Mouse (Mus musculus): ENCODE data around the gene Tmem233.

The Tmem233 gene

DNA sequence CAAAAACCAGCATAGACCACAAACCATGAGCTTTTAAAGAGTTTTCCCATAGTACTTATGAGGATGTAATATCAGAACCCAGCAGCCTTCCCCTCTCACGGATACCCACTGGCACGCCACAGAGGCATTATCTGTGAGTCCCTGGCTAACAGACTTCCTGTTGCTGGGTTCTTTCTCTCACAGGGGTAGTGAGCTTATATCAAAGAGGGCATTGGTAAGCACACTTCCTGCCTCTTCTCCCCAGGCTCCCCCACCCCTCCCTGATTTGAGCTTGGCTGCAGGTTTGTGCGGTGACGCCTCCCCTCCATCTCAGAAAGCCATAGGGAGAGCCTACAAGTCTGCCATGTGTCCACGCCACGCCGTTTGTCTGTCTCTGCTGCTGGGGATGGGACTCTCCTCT is 54.0 kb downstream of the Tmem233 start:
- peak; percentile 99 for DNase-seq (ENCODE audit: low read depth)

DNA sequence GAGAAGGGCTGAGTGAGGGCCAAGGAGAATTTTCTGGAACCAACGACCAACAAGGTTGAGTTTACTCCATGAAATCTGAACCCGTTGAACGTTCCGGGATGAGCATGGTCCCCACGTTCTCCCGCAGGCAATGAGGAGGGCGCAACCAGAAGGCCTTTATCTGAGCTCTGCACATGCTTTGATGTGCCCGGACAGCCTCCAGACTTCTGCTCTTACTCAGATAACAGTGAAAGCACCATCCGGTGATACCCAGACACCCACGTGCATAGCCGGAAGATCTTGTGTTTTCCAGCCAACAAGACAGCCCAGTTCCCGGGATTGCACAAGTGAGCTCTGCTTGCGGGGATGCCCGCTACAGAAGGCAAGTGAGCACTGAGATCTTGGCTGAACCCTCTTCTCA is 56.5 kb downstream of the Tmem233 start:
- DNase-seq (ENCODE audit: low read depth) = peak; percentile 42

DNA sequence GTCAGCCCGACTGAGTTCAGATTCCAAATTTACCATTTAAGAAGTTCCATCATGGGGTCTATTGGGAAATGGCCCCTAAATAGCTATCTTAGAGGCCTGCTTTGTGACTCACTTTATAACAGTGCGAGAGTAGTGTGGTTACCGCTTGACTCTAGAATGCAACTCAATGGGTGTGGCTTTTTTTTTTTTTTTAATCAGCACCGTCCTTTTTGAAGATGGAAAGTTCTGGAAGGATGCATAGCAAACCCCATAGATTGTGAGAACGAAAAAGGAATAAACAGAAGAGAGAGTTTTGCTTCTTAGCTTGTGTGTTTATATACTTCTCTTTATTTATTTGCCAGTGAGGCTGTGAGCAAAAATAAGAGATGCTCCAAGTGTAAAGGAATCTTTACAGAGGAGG is 56.9 kb downstream of the Tmem233 start:
- peak; percentile 42 for DNase-seq (ENCODE audit: low read depth)

DNA sequence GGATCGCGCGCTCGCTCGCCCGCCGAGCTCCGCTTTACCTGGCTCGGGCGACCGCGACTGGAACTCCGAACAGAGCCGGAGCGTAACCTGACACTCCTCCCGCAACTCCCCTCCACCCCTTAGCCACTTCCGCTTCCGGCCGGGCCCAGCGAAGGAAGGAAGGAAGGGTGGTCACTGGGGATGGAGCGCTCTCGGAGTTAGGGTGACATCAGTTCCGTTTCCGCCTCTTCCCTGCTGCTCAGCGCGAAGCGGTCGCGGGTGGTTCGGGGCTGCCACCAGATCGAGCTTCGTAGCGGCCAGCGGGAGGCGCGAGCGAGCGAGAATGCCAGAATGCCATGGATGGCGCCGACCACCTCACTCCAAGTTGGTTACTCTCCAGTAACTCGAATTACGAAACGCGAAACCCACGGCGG is 58.7 kb downstream of the Tmem233 start, which contains the start of gene Prkab1:
Gene Prkab1 (minus strand): TSS at position 182 of the 413 bp plus-strand sequence.
- peak; percentile 98 for DNase-seq (ENCODE audit: low read depth)

DNA sequence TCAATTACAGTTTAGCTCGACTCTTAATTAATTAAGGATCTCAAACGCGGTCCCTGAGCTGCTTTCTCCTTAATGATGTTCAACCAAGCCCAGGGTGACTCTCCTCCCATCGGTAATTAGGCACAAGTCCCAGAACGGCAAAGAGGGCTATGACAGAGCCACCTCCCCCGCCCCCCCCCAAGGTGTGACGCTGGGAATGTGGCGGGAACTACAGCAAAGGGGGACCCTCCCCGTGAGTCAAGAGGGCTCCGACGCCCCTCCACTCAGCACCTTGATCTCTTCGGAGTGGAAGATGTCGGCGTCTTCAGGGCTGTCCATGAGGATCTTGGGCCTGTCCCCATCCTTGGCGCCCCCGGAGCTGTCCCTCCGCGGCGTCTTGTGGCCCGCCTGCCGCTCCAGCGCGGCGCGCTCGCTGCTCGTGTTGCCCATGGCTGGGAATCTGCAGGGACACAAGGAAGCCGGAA is 59.2 kb downstream of the Tmem233 start:
- peak; percentile 57 for DNase-seq (ENCODE audit: low read depth)

DNA sequence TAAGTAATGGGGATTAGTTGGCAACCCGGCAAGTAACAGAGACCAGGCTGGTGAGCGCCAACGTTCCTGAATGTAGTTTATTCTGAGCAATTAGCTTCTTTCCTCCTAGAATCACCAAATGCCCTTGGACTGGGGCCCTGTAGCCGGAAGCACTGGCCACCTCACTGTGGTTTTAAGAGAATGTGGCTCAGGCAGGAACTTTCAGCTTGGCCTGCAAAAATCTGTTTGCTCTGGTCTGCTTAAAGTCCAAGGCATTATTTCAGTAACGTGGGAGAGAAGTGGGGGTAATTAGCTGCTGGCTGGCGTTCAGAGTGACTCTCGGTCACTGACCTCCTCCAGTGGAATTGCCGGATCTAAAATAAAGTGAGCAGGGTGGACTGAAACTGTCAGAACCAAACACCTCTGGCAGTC is 59.8 kb downstream of the Tmem233 start:
- peak; percentile 86 for DNase-seq (ENCODE audit: low read depth)

DNA sequence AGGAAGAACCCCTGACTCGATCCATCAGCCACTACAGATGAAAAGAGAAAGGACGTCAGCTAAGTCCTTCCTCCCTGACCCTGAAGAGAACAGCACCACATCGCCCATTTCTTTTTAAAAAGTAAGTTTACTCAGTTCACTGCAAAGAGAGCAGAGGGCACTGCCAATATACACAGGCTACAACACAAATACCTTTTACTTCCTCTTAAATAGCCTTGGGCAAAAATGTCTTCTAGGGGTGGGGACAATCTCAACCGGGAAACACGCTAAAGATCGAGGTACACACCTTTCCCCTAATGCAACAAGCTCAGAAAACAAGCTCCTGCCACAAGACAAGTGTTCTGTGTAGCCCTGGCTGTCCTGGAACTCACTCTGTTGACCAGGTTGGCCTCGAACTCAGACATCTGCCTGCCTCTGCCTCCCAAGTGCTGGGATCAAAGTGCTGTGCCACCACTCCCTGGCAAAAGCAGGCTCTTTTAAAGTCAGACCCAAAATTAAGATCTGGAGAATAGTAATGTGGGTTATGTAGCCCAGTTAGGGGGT is 60.3 kb downstream of the Tmem233 start:
- peak; percentile 46 for DNase-seq (ENCODE audit: low read depth)

DNA sequence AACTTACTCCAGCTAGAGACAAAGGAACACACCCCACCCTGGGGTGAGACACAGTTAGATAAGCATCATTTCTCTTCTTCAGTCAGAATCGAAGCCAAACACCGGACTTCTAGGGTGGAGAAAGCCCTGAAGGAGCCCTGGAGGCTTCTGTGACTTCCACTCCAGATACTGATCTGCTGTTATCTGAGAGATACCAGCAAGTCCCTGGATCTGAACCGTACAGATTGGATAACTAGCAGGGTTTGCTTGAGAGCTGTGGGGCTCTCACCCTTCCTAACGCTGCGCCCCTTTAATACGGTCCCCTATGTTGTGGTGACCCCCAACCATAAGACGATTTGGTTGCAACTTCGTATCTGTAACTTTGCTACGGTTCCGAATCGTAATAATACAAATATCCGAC is 60.9 kb downstream of the Tmem233 start:
- no peak for DNase-seq (ENCODE audit: low read depth)

DNA sequence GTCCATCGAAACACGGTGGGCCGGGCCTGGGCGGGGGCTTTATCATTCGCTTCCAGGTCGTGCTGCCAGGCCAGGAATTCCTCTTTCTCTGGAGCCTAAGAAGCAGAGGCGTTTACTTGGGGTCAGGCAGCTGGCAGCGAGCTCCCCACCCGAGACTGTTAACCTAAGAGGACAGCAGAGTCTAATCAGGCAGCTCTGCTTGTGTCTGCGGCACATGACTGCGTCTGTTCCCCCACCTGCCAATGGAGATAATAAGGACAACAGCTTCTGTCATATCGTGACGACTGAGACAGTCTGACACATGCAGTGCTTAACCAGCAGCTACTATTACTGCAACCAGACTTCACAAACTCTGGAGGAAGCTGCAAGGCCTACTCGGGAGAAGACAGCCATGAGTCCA is 61.5 kb downstream of the Tmem233 start:
- DNase-seq (ENCODE audit: low read depth) = no peak

DNA sequence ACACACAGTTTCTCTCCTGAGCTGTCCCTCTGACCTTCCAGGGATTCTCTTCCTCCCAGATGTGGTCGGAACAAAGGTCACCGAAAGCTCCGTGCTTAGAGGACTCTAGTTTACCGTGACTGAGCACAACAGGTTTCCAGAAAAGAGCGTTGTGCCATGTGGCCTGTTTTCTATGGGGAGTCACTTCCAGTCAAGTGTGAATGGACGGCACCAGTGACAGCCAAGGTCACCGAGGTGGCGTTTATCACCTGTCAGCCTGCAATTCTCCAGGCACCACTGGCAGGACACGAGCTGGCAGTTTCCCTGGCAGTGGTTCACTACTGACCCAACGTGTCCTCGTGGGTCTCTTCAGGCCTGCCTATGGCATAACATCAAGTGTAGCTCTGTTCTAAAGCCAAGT is 63.7 kb downstream of the Tmem233 start:
- no peak for DNase-seq (ENCODE audit: low read depth)

DNA sequence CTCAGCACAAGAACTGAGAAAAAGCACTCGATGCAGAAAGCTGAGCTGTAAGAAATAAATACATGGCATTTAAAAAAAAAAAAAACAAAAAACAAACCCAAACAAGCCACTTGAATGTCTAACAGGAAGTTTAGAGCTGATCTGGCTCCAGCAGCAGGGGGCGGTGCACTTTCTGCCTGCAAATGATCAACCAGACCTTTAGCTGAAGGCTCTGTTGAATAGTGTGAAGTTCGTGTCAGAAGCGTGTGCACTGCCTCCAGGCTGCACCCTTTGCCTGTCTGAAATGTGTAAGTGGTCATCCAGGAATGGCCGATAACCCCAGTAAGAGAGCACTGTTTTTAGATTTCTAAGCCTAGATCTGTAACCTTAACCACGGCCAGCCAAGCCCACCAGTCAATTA is 64.3 kb downstream of the Tmem233 start:
- no peak for DNase-seq (ENCODE audit: low read depth)

DNA sequence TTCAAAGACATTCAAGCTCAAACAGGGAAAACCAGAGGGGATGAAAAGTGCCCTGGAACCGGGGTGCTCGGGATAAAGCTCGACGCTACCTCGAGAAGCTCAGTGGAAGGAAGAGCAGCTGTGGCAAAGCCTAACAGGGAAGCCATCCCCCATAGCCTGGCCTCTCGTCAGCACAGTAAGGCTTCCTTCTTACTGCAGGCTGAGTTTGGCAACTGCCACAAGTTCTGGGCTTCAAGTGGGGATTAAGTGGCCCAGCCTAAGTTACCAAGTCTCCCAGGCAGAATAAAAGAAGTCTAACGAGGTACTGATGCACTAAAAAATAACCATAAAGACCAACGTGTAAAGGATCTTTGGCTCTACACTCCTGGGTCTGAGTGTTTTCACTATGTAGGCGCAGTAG is 64.8 kb downstream of the Tmem233 start:
- no peak for DNase-seq (ENCODE audit: low read depth)

DNA sequence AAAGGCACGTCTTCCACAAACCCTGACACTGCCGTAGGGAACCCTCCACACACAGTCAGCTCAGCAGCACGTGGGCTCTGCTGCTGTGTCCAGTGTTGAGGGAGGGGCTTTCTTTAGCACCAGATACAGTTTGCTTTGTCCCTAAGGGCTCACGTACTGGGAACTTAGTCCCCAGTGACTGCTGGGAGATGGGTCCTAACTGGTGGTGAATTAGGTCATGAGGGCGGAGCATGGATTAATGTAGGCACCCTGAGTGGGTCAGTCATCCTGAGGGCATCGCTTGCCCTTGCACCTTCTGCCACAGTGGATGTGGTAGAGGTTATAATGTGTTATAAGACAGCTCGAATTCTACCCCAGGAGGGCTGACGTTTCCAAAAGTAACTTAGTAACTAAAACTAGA is 65.7 kb downstream of the Tmem233 start:
- DNase-seq (ENCODE audit: low read depth) = no peak

DNA sequence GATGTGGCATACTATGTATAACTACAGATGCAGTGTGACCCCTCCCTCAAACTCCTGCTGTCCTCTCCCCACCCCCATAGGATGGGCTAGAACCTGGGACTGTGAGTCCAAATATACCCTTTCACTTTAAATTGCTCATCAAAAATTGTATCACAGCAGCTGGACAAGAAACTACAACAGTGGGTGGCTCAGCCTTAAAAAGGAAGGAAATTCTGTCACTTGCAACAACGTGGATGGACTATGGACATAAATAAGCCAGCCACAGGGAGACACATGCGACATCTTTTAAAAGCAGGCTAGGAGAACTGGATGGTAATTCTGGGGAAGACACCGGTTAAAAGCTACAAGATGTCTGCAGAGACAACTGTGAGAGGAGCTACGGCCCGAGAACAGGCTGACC is 66.5 kb downstream of the Tmem233 start:
- no peak for DNase-seq (ENCODE audit: low read depth)

DNA sequence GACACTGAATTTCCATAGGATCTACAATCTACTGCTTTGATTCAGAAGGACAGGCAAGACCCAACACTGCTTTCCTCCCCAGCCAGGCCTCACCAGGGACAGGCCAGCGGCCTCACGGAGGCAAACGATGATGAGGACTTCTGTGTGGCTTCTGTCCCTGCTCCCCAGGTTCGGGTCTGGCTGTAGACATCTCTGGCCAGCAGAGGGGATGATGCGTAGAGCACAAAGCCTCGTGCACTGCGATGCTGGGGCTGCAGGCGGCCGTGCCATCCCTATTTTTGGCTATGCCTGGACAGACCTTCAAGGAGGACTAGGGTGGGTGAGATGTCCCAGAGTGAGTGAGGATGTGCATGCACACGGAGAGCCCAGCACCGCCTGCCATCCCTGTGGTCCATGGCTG is 68.8 kb downstream of the Tmem233 start:
- no peak for DNase-seq (ENCODE audit: low read depth)

DNA sequence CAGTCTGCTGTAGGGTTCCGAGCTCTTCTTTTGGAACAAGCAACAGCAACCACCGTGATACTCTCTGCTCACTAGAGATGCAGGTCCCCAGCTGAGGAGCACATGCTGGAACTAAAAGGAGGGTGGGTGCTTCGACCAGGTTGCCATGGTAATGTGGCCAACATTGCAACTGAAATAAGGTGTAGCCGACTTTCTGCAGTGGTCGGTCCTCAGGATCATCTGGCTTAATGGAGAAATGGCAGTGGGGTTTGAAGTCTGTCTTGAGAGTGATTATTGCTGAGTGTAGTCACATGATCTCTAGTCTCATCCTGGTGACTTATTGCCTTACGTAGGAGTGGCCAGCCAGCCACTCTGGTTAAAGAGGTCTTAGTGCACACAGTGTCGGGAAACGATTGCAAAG is 69.2 kb downstream of the Tmem233 start:
- no peak for DNase-seq (ENCODE audit: low read depth)

DNA sequence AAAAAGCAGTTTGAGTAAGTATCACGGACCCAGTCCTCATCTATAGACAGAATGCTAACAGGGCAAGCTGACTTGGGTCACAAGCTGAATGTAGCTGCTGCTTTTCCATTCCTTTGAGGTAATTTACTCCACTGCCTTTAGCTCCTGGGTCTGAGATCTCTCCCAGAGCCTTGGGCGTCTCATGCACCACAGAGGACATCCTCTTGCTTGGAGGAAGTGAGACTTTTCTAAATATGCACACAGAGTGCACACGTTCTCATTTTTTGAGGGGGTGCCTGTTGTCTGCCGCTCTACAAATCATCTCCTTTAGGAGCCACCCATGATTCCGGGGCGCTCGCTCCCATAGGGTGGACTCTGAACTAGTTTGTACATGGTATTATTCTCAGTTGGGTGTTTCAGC is 70.5 kb downstream of the Tmem233 start:
- no peak for DNase-seq (ENCODE audit: low read depth)

DNA sequence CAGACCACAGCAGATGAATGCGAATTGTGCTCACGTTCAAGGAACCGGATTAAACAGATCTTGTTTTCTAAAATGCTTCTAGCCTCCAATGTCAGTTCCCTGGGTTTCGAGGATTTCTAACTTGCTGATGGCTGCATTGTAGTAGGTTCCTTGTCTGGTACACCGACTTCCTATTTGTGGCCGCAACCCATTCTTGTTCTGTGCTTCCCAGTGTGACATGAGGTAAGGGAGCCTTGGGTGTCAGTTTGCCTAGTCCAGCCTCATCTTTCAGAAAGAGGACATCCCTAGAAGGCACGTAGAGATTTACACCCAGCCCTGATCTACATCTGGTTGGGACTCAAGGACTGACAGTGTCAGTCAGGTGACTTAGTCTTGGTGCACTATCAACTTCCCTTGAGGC is 71.3 kb downstream of the Tmem233 start:
- DNase-seq (ENCODE audit: low read depth) = no peak

DNA sequence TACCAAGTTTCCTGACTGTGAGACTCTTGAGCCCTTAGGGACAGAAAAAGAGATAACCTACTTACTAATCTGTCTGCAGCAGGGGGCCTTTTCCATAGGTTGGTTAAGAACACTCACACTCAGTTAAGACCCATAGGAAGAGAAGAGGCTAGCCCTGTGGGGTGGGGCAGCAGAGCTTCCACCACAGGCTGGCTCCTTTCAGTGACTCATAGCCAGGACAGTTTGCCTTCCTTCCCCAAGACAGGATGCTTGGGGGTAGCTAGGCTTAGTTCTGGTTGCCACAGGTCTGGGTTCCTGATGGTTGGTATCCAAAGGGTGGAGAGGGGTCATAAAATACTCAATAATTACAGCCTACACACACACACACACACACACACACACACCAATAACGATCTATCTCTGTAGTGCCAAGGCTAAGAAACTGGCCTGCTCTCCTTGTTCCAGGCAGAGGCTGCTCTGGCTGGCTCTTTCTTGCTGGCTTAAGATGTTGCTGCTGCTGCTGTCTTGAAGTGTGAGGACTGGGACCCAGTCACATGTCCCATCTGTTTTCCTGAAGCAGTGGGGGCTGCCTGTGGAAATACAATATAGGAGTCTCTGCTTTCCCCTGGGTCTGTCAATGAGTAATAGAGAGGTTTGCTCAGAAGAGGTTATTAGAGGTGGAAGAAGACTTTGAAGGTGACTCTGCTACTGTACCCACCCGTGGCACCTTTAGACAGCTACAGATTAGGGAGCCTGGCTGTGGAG is 73.0 kb downstream of the Tmem233 start:
- DNase-seq (ENCODE audit: low read depth) = peak; percentile 75

DNA sequence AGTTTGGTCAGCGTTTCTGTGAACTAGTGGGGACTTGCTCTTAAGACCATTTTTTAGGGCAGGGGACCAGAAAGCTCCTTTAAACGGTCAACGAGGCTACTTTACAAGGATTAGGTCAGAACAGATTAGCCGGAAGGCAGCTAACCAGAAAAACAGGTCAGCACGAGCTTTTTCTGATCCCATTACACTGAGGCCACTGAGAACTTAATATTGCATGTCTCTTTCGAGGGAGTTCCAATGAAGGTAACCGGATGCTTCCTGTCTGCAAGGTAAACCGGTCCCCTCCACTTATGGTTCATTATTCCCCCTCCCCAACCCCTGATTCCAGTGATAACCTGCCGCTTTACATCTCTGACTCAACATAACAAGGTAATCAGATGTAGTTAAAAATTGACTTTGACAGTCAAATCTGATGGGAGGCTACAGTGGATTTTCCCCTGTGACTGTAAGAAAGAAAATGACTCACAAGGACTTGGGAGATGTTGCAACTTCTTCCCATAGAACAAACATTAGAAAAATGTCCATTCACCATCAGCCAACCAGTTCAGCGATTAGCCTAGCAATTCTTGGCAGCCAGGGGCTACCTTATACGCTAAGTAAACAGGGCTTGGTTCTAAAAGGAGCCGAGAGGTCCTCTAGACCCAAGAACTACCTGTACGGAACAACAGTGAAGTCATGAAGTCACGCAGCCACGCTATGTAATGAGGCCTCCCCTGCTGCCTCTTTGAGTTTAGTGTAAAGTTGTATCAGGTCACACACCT is 73.8 kb downstream of the Tmem233 start:
- peak; percentile 77 for DNase-seq (ENCODE audit: low read depth)

DNA sequence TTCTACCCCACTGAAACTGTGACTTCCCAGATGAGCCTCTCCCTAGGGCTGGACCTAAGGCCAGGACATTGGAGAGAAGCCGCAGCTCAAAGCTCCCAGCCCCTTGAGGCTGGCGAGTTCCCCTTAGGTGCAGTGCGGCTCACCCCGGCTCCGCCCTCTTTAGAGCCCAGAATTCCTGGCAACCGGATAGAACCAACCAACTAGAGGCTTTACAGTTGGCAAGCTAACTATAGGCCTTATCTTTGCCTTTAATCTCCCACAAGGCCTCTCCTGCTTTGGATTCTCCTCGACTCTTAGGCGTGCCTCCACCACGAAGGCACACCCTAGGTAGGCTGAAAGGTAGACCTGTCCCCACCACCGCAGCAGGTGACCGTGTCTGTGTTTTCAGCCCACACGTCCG is 75.3 kb downstream of the Tmem233 start:
- no peak for DNase-seq (ENCODE audit: low read depth)

DNA sequence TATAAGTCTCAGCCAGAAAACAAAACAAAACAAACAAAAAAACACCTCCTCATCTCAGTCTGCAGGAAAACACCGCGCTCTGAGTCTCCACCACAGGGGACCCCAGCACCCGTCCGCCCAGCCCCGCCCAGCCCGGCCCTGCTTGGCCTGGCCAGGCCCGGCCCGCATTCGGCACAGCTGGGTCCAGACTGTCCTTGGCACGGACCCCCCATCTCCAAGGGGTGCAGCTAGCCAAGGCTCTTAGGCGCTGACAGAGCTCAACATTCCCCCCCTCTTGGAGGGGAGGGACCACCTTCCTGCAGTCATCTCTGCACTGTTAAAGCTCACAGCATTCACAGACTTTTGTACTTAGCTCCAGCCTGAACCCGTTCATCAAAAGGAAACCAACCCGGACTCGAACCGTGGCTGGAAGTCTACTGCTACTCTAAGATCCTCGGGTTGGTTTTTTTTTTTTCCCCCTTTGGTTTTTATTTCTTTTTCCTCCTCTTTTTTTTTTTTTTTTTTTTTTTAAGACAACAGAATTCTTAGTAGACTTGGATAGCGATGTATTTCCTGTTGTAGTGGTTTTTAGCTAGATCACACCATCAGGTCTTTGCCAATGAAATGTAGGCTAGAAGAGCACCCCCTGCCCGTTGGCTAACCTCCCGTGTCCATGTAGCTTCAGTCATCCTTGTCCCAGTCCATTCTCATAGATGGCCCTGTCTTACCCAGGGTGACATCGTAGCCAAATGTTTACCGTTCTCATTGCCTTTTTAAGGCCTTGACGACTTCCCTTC is 76.5 kb downstream of the Tmem233 start:
- DNase-seq (ENCODE audit: low read depth) = peak; percentile 61

Measured in 416B (cell line).